Mouse (Mus musculus) limb, embryonic 12.5 days (tissue): Measurements from ENCODE around the gene Svop. TPM values are rescaled to one million over a fixed set of nuclear protein-coding genes. Genes with fewer than 3 reads are reported as not detected.
A peak's percentile ranks its signal among the peaks of the same experiment; 100 is the strongest.

Source experiments
- ATAC-seq: fragments of 200-750 bp; cut with Nextera tagmentation; 2 replicates; pipeline ENCODE4 v1.8.0; 2017; ENCODE audit warnings: low read depth, moderate TSS enrichment; ENCODE audit not compliant: insufficient number of reproducible peaks, insufficient read depth, low FRiP score, low TSS enrichment
- H3K27ac ChIP-seq: fragments of 300-500 bp; sonication (generic); 2 replicates; pipeline ENCODE4 v1.5.1; 2016; ENCODE audit warnings: mild to moderate bottlenecking, moderate library complexity
- H3K27me3 ChIP-seq: fragments of 300-500 bp; sonication (generic); 2 replicates; pipeline ENCODE4 v1.6.1; 2016; ENCODE audit warnings: mild to moderate bottlenecking, moderate library complexity
- H3K36me3 ChIP-seq: fragments of 300-500 bp; sonication (generic); 2 replicates; pipeline ENCODE4 v1.6.1; 2016; ENCODE audit warnings: mild to moderate bottlenecking, moderate library complexity
- H3K4me1 ChIP-seq: fragments of 300-500 bp; sonication (generic); replicated peaks from 2 replicates; pipeline ENCODE4 v1.6.1; 2016
- H3K4me2 ChIP-seq: fragments of 300-500 bp; sonication (generic); 2 replicates; pipeline ENCODE4 v1.6.1; 2016; ENCODE audit warnings: mild to moderate bottlenecking, moderate library complexity
- H3K4me3 ChIP-seq: fragments of 300-500 bp; sonication (generic); replicated peaks from 2 replicates; pipeline ENCODE4 v1.5.1; 2016; ENCODE audit warnings: mild to moderate bottlenecking
- H3K9ac ChIP-seq: fragments of 300-500 bp; sonication (generic); replicated peaks from 2 replicates; pipeline ENCODE4 v1.6.1; 2016; ENCODE audit warnings: mild to moderate bottlenecking, moderate library complexity
- H3K9me3 ChIP-seq: fragments of 300-500 bp; sonication (generic); 2 replicates; pipeline ENCODE4 v1.6.1; 2016; ENCODE audit warnings: mild to moderate bottlenecking, moderate library complexity
- WGBS: fragments of 180-500 bp; shearing (Covaris S2); methylation state at CpG from one replicate; pipeline ENCODE4 v1.1.7; 2016; 5-methylcytosine and 5-hydroxymethylcytosine counted together
- polyA plus RNA-seq: library from polyadenylated mRNA; unstranded; fragments of >200 nt; fragmentation: Nextera tagmentation; extraction: Ambion mirVana; gene quantifications from 2 replicates; pipeline ENCODE4 v1.2.1, GENCODE M21; 2016

Gene Svop
- polyA plus RNA-seq, 1 experiment from 2014 or later = 0.08 TPM

DNA sequence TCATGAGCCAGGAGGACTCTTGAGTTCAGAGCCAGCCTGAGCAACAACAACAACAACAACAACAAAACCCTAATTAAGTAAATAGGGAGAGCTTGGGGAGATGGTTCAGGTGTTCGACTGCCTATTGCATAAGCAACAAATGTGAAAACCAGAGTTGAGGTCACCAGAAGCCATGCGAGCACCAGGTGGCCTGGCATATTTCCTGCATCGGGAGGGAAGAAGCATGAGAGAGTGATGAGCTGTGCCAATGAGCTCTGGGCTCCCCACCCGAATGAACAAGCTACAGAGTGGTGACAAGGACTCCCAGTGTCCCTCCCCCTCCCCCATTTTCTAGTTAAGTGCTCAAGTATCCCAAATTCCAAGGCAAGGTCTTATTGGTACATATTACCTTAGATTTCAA lies 10.5 kb upstream of the Svop start:
- Histone ChIP-seq H3K9ac (no peak overlapping the region), H3K4me1 (peaks cover 13% of the 10 kb centered on the region), H3K4me3 (no peak overlapping the region), H3K4me2 (no peak overlapping the region), H3K9me3 (no peaks in the 10 kb centered on the region), H3K36me3 (peaks cover 48% of the 10 kb centered on the region), H3K27ac (no peak overlapping the region), H3K27me3 (no peaks in the 10 kb centered on the region)
- ATAC-seq = no peak
- 86% methylated on average over 4 of the region's 4 CpGs for WGBS

GRCm38 (mm10) chr5:114100390-114101099 lies 9.2 kb upstream of the Svop start:
- Histone ChIP-seq H3K9me3 (no peaks in the 10 kb centered on the region), H3K27me3 (no peaks in the 10 kb centered on the region), H3K27ac (peak overlapping the region; percentile 66), H3K4me1 (peaks cover 13% of the 10 kb centered on the region), H3K4me2 (peak overlapping the region; percentile 99), H3K36me3 (peaks cover 35% of the 10 kb centered on the region), H3K4me3 (peak overlapping the region; percentile 98), H3K9ac (peak overlapping the region; percentile 95)
- WGBS = 2% methylated on average over 48 of the region's 64 CpGs
- ATAC-seq = peak; percentile 52

- WGBS = 8% methylated on average over 37 of the region's 37 CpGs
- H3K4me1 ChIP-seq = peaks cover 13% of the 10 kb centered on the region
- H3K36me3 ChIP-seq = peaks cover 28% of the 10 kb centered on the region
- peak overlapping the region; percentile 95 for H3K9ac ChIP-seq
- no peaks in the 10 kb centered on the region for H3K9me3 ChIP-seq
- ATAC-seq = peak; percentile 84
- H3K4me2 ChIP-seq = peak overlapping the region; percentile 99
- H3K27me3 ChIP-seq = no peaks in the 10 kb centered on the region
- H3K27ac ChIP-seq = peak overlapping the region; percentile 66
- peak overlapping the region; percentile 98 for H3K4me3 ChIP-seq
Observed at GRCm38 (mm10) chr5:114099709-114100389, 8.5 kb upstream of the Svop start.

- Histone ChIP-seq H3K27me3 (peaks cover 21% of the 10 kb centered on the region), H3K4me2 (peak overlapping the region; percentile 58; the same call in 1 of the 2 replicates), H3K4me1 (peaks cover 7% of the 10 kb centered on the region), H3K27ac (no peak overlapping the region), H3K36me3 (no peaks in the 10 kb centered on the region), H3K9me3 (no peaks in the 10 kb centered on the region), H3K4me3 (no peak overlapping the region), H3K9ac (no peak overlapping the region)
- ATAC-seq = no peak
- 23% methylated on average over 7 of the region's 7 CpGs for WGBS
Observed at GRCm38 (mm10) chr5:114090421-114091013, 853 bp downstream of the Svop start.

- peaks cover 21% of the 10 kb centered on the region for H3K27me3 ChIP-seq
- no peaks in the 10 kb centered on the region for H3K36me3 ChIP-seq
- no peak for ATAC-seq
- no peak overlapping the region for H3K4me2 ChIP-seq
- H3K9ac ChIP-seq = no peak overlapping the region
- no peak overlapping the region for H3K4me3 ChIP-seq
- H3K9me3 ChIP-seq = no peaks in the 10 kb centered on the region
- WGBS = 64% methylated on average over 12 of the region's 12 CpGs
- H3K4me1 ChIP-seq = peaks cover 7% of the 10 kb centered on the region
- H3K27ac ChIP-seq = no peak overlapping the region
Observed at GRCm38 (mm10) chr5:114087875-114088480, 3.4 kb downstream of the Svop start.

DNA sequence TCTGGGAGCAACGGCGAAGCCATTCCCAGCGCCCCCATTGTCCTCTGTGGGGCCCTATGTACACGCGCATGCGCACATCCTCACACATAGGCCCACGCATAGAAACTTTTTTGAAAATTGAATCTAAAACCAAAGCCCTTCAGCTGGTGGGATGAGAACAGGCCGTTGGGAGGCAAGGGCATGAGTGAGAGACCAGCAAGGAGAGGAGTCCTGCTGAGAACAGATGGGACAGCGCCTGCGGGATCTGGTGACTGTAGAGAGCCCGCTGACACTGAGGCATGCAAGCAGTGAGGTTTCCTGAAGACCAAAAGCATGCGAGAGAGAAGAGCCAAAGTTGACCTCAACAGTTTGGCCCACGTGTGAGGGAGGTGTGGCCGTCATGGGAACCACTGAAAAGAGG lies 5.9 kb downstream of the Svop start:
- Histone ChIP-seq H3K4me2 (no peak overlapping the region), H3K27me3 (no peaks in the 10 kb centered on the region; the same call in 1 of the 2 replicates), H3K9ac (no peak overlapping the region), H3K9me3 (no peaks in the 10 kb centered on the region), H3K4me3 (no peak overlapping the region), H3K27ac (no peak overlapping the region), H3K4me1 (no peaks in the 10 kb centered on the region), H3K36me3 (no peaks in the 10 kb centered on the region)
- whole genome bisulfite sequencing = 78% methylated on average over 14 of the region's 14 CpGs
- ATAC-seq = no peak

DNA sequence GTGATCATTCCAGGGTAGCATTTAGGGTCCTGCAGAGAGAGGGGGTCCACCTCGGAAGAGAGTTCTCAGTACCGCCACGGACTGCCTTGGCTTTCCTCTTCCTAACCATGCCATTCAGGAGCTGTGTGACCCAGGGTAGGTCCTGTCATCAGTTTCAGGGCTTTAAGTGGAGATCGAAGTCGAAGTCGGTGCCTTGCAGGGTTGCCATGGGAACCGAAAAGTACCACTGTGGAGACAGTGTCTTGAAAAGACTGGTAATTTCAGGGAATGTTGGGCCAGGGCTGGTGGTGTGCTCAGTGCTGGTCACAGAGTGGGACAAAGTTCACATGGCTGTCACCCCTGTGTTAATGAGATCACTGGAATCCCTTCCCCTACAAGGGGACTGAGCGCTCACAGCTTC lies 14.4 kb downstream of the Svop start:
- Histone ChIP-seq H3K9me3 (no peaks in the 10 kb centered on the region), H3K27me3 (no peaks in the 10 kb centered on the region), H3K9ac (no peak overlapping the region), H3K4me1 (no peaks in the 10 kb centered on the region), H3K27ac (no peak overlapping the region), H3K36me3 (no peaks in the 10 kb centered on the region), H3K4me3 (no peak overlapping the region), H3K4me2 (no peak overlapping the region)
- ATAC-seq = no peak
- 70% methylated on average over 8 of the region's 8 CpGs for WGBS

DNA sequence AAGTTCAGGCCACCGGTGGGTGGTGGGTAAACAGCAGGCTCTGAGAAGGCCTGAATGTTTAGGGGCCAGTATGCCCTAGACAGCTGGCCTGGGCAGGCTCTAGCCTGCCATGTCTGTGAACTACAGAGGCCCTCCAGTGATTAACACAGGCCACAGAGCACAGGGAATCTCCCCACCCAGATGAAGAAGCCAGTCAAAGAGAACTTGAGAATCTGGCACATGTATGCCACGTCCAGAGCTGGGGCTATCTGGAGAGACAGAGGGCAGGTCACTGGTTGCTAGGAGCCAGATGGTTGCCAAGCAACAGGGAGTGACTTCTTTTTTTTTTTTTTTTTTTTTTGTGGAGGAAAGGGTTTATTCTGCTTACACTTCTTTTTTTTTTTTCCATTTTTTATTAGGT lies 19.1 kb downstream of the Svop start:
- H3K36me3 ChIP-seq = no peaks in the 10 kb centered on the region
- H3K27ac ChIP-seq = no peak overlapping the region
- H3K9me3 ChIP-seq = no peaks in the 10 kb centered on the region
- no peak overlapping the region for H3K4me2 ChIP-seq
- WGBS = 55% methylated on average over 2 of the region's 2 CpGs
- ATAC-seq = no peak
- no peaks in the 10 kb centered on the region for H3K4me1 ChIP-seq
- H3K4me3 ChIP-seq = no peak overlapping the region
- no peak overlapping the region for H3K9ac ChIP-seq
- H3K27me3 ChIP-seq = no peaks in the 10 kb centered on the region

DNA sequence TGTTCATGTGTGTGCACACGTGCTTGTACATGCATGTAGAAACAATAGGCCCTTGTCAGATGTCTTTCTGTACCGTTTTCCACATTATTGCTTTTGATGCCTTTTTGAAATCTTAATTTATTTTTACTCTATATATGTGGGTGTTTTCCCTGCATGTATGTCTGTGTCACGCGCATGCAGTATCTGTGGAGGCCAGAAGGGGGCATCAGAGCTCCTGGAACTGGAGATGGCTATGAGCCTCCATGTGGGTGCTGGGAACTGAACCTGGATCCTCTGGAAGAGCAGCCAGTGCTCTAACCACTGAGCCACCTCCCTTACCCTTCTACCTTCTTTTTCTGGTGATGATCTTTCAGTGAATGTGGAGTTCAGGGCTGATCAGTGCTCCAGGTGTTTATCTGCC lies 20.5 kb downstream of the Svop start:
- H3K4me1 ChIP-seq = no peaks in the 10 kb centered on the region
- no peak overlapping the region for H3K9ac ChIP-seq
- no peaks in the 10 kb centered on the region for H3K36me3 ChIP-seq
- no peak overlapping the region for H3K27ac ChIP-seq
- no peak for ATAC-seq
- H3K27me3 ChIP-seq = no peaks in the 10 kb centered on the region
- 96% methylated on average over 4 of the region's 4 CpGs for WGBS
- H3K9me3 ChIP-seq = no peaks in the 10 kb centered on the region
- H3K4me2 ChIP-seq = no peak overlapping the region
- H3K4me3 ChIP-seq = no peak overlapping the region

DNA sequence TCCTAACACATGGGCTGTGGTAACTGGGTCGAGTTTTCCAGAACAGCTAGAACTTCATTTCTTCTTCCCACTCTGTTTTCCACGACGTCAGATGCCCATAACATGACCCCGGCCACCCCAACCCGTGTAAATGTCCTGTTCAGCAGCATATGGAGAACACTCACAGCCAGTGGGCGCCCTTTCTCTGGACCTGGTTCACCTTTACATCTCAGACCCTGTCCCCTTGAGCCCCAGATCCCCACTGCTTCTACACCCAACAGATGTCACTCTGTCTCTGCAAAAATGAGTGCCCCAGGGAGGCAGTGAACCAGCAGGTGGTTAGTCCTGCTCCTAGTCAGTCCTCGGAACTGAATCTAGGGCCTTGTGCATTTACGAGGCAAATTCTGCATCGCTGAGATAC lies 23.4 kb downstream of the Svop start:
- H3K27ac ChIP-seq = no peak overlapping the region
- no peak overlapping the region for H3K9ac ChIP-seq
- no peak overlapping the region for H3K4me2 ChIP-seq
- no peaks in the 10 kb centered on the region for H3K4me1 ChIP-seq
- no peaks in the 10 kb centered on the region for H3K36me3 ChIP-seq
- no peaks in the 10 kb centered on the region for H3K9me3 ChIP-seq
- no peak for ATAC-seq
- WGBS = 63% methylated on average over 9 of the region's 9 CpGs
- no peak overlapping the region for H3K4me3 ChIP-seq
- H3K27me3 ChIP-seq = no peaks in the 10 kb centered on the region

GRCm38 (mm10) chr5:114067543-114067942 lies 23.8 kb downstream of the Svop start:
- no peak overlapping the region for H3K27ac ChIP-seq
- no peak overlapping the region for H3K4me2 ChIP-seq
- no peak for ATAC-seq
- no peaks in the 10 kb centered on the region for H3K9me3 ChIP-seq
- H3K27me3 ChIP-seq = no peaks in the 10 kb centered on the region
- H3K4me1 ChIP-seq = no peaks in the 10 kb centered on the region
- no peaks in the 10 kb centered on the region for H3K36me3 ChIP-seq
- no peak overlapping the region for H3K9ac ChIP-seq
- no peak overlapping the region for H3K4me3 ChIP-seq
- 88% methylated on average over 9 of the region's 9 CpGs for WGBS
